Comparison of ENCODE assay signal across 21 mouse cellular contexts in the genomic region with DNA sequence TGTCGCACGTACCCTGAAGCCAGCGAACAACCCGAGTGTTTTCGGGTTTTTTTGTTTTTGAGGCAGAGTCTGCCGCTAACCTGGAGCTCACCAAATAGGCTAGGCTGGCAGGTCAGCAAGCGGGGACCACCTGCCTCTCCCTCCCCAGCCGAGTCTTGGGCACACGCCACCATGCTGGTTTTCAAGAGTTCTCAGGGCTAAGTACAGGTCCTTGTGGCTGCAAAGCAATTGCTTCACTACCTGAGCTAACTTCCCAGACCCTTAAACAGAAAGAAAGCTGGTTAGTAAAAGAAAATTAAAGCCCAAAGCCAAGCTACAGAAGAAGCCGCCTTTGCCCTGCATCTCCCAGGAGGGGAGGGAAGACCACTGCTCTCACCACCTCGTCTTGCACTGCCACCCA.
DNase-seq lines count a peak whose midpoint lies in the region; ATAC-seq and TF ChIP-seq lines count a peak whose summit lies in the region.
"Had no signal": no experiment of that assay in that cellular context is flagged by ENCODE, and none has a peak within 500 bp of the region (broad histone marks: within the 10 kb centered on the region; RNA-seq: fewer than 3 reads in every experiment).

No protein-coding gene starts in this region.

- no peaks in the 10 kb centered on the region for H3K27me3 ChIP-seq in lung, postnatal 0 days (replicated peaks; ENCODE audit: insufficient read depth, low read length)
- H3K27me3 ChIP-seq in heart, embryonic 11.5 days (ENCODE audit: control insufficient read depth, insufficient read depth, low read length): no peaks in the 10 kb centered on the region
- H3K27me3 ChIP-seq: CH12.LX; heart, embryonic 13.5 days; hindbrain, embryonic 12.5 days; hindbrain, embryonic 15.5 days; Patski had no signal

- H3K36me3 ChIP-seq in lung, postnatal 0 days (ENCODE audit: insufficient read depth, low read length): no peaks in the 10 kb centered on the region
- no peaks in the 10 kb centered on the region for H3K36me3 ChIP-seq in heart, embryonic 11.5 days (ENCODE audit: control insufficient read depth, insufficient read depth, low read length)
- H3K36me3 ChIP-seq: forebrain, embryonic 10.5 days; G1E; heart, embryonic 13.5 days; hindbrain, embryonic 12.5 days; hindbrain, embryonic 15.5 days had no signal

- TF ChIP-seq EP300 in lung, postnatal 0 days (IDR thresholded peaks at IDR 0.05): no peak

- no peak overlapping the region for H3K4me2 ChIP-seq in lung, postnatal 0 days (replicated peaks; ENCODE audit: low read depth, low read length)
- H3K4me2 ChIP-seq in heart, embryonic 11.5 days: no peak overlapping the region
- H3K4me2 ChIP-seq: hindbrain, embryonic 12.5 days; hindbrain, embryonic 15.5 days had no signal

- DNase-seq in lung, adult 2 months: peak; percentile 49
- peak; percentile 64 for DNase-seq in lung, postnatal 0 days (ENCODE audit: low spot score)
- DNase-seq in lung, postnatal 25 days (ENCODE audit: low spot score): peak; percentile 56
- no peak for DNase-seq in heart, postnatal 4 days
- DNase-seq in layer of hippocampus, postnatal 36 days: no peak
- DNase-seq: B cell, adult 2 months; cerebellum, adult 18-20 months; cerebellum, adult 9-10 months; cerebellum, postnatal 14 days; forebrain, postnatal 0 days had no signal

- peak overlapping the region; percentile 64; the same call in 1 of the 2 replicates for H3K27ac ChIP-seq in lung, postnatal 0 days (ENCODE audit: low read length)
- no peak overlapping the region for H3K27ac ChIP-seq in heart, embryonic 11.5 days (ENCODE audit: low read depth, low read length)
- H3K27ac ChIP-seq: forebrain, embryonic 10.5 days; gastrocnemius, adult 2 months; heart, embryonic 13.5 days; hindbrain, embryonic 12.5 days; hindbrain, embryonic 15.5 days had no signal

- no peak overlapping the region for H3K9ac ChIP-seq in lung, postnatal 0 days (replicated peaks; ENCODE audit: low read depth)
- H3K9ac ChIP-seq in heart, embryonic 11.5 days (ENCODE audit: low read depth, low read length): no peak overlapping the region
- H3K9ac ChIP-seq: forebrain, postnatal 0 days; heart, embryonic 13.5 days; hindbrain, embryonic 12.5 days; hindbrain, embryonic 15.5 days had no signal

- H3K4me3 ChIP-seq in lung, adult 2 months (replicated peaks; ENCODE audit: extremely low read depth, low read depth, low read length): no peak overlapping the region
- no peak overlapping the region for H3K4me3 ChIP-seq in lung, postnatal 0 days (ENCODE audit: low read depth, low read length)
- H3K4me3 ChIP-seq in heart, embryonic 11.5 days (ENCODE audit: low read depth, low read length): no peak overlapping the region
- H3K4me3 ChIP-seq: forebrain, embryonic 10.5 days; gastrocnemius, adult 2 months; heart, embryonic 13.5 days; hindbrain, embryonic 12.5 days; hindbrain, embryonic 15.5 days had no signal

- no peak for TF ChIP-seq CTCF in lung, adult 2 months (IDR thresholded peaks at IDR 0.05; ENCODE audit: insufficient read depth, low read length)
- no peak for TF ChIP-seq CTCF in lung, postnatal 0 days (IDR thresholded peaks at IDR 0.05)

- peak; percentile 66 for ATAC-seq in lung, postnatal 0 days
- no peak for ATAC-seq in megakaryocyte progenitor cell, adult 5-6 weeks (replicated peaks; ENCODE audit: poor library complexity)
- no peak for ATAC-seq in heart, embryonic 11.5 days (replicated peaks; ENCODE audit: insufficient number of reproducible peaks, low FRiP score, low TSS enrichment)
- ATAC-seq: forebrain, embryonic 14.5 days; forebrain, postnatal 0 days; Patski had no signal

- peaks cover 4% of the 10 kb centered on the region; the same call in 1 of the 2 replicates for H3K4me1 ChIP-seq in lung, adult 2 months (ENCODE audit: control insufficient read depth, insufficient read depth, low read length)
- H3K4me1 ChIP-seq in lung, postnatal 0 days (ENCODE audit: insufficient read depth, low read depth, low read length): peaks cover 3% of the 10 kb centered on the region
- H3K4me1 ChIP-seq in heart, embryonic 11.5 days (ENCODE audit: control insufficient read depth, insufficient read depth, low read length): peaks cover 17% of the 10 kb centered on the region
- H3K4me1 ChIP-seq: forebrain, embryonic 10.5 days; hindbrain, embryonic 12.5 days; hindbrain, embryonic 15.5 days had no signal

- 74% methylated on average over 11 of the region's 11 CpGs for WGBS in lung, adult 2 months
- WGBS in lung, postnatal 0 days: 70% methylated on average over 11 of the region's 11 CpGs
- WGBS in heart, embryonic 11.5 days (ENCODE audit: insufficient replicate concordance): 77% methylated on average over 11 of the region's 11 CpGs

- no peak for TF ChIP-seq POLR2A in lung, adult 2 months (IDR thresholded peaks at IDR 0.05; ENCODE audit: borderline replicate concordance, extremely low read depth, low read depth, low read length)

- H3K9me3 ChIP-seq in lung, postnatal 0 days (ENCODE audit: low read length): no peaks in the 10 kb centered on the region
- H3K9me3 ChIP-seq in heart, embryonic 11.5 days (replicated peaks; ENCODE audit: control insufficient read depth, low read length): no peaks in the 10 kb centered on the region
- H3K9me3 ChIP-seq: heart, embryonic 13.5 days; hindbrain, embryonic 15.5 days had no signal

Comparison
In these comparisons a context has a peak if more than half of its experiments do, and no peak if none do; other contexts are left out.
1. DNase-seq: peak in lung, adult 2 months (single experiment), lung, postnatal 0 days (single experiment) and lung, postnatal 25 days (single experiment); none in heart, postnatal 4 days (single experiment) and layer of hippocampus, postnatal 36 days (0 of 2).